Mouse (Mus musculus): Measurements from ENCODE around the gene Prkaa2.

GRCm38 (mm10) chr4:105156281-105156680 is 46.6 kb upstream of the Prkaa2 start:
- TF ChIP-seq EP300 (IDR thresholded peaks at IDR 0.05; ENCODE audit: insufficient read depth, low read depth, low read length), result no peak
- TF ChIP-seq CTCF (IDR thresholded peaks at IDR 0.05), result no peak

All from heart, adult 2 months (tissue).